Mouse (Mus musculus): ENCODE results near the gene Ifna1.
"Not testable (repeated sequence)": the region's sequence is repeated elsewhere in the genome, so short reads cannot be mapped to it uniquely, and the experiment has no call there.

Ifna1 gene

DNA sequence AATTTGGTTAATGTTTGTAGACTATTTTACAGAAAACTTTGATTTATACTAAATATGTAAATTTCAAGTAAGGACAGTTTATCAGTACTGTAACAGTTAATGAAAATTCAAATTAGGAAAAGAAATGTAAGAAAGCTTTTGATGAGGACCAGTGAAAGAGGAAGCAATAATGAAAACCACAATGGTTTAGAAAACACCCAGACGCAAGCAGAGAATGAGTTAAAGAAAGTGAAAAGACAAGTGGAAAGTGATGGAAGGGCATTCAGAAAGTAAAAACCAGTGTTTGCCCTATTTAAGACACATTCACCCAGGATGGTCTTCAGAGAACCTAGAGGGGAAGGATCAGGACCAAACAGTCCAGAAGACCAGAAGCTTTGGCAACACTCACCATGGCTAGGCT is at the start of gene Ifna1:
Gene Ifna1 (plus strand): TSS at position 390 of the 400 bp plus-strand sequence.
- DNase-seq = no peak

GRCm38 (mm10) chr4:88802954-88803353 is 46.9 kb upstream of the Ifna1 start, which contains the start of gene Gm13287:
Gene Gm13287 (plus strand): TSS chr4:88803254.
- DNase-seq = not testable (repeated sequence)

- not testable (repeated sequence) for DNase-seq
These were observed 44.7 kb upstream of the Ifna1 start, which contains the start of gene Gm13288 for GRCm38 (mm10) chr4:88805231-88805630. Gene Gm13288 (plus strand): TSS chr4:88805531.

DNA sequence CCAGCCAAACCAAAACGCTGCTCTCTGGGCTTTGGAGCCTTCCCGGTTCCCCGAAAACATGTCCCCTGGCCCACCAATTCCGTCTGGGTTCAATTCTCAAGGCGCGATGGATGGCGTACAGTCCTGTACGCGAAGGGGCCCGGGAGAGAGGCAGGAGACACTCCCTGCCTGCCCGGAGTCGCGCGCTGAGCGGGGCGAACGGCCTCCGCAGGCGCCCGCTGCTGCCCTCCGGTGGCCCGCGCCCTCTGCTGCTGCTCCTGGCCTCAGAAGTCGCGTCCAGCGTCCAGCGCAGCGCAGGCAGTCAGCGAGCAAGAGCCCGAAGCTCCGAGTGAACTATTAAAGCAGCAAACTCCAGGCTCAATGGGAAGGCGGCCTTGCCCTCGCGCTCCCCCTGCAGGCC is 44.1 kb upstream of the Ifna1 start:
- DNase-seq = peak; percentile 24

GRCm38 (mm10) chr4:88815928-88816327 is 34.0 kb upstream of the Ifna1 start, which contains the start of gene Ifna7:
Gene Ifna7 (plus strand): TSS chr4:88816228.
- DNase-seq = no peak

GRCm38 (mm10) chr4:88819659-88820058 is 30.2 kb upstream of the Ifna1 start, which contains the start of gene Ifna11:
Gene Ifna11 (plus strand): TSS chr4:88819959.
- no peak for DNase-seq

- DNase-seq = peak; percentile 10
These were observed 26.9 kb upstream of the Ifna1 start for GRCm38 (mm10) chr4:88822995-88823394.

DNA sequence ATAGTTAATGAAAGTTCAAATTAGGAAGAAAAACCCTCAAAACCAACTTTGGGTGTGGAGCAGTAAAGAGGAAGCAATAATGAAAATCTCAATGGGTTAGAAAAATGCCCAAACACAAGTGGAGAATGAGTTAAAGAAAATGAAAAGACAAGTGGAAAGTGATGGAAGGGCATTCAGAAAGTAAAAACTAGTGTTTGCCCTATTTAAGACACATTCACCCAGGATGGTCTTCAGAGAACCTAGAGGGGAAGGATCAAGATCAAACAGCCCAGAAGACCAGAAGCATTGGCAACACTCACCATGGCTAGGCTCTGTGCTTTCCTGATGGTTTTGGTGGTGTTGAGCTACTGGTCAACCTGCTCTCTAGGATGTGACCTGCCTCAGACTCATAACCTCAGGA is 22.8 kb upstream of the Ifna1 start, which contains the start of gene Ifna6:
Gene Ifna6 (plus strand): TSS at position 301 of the 400 bp plus-strand sequence.
- not testable (repeated sequence) for DNase-seq

DNA sequence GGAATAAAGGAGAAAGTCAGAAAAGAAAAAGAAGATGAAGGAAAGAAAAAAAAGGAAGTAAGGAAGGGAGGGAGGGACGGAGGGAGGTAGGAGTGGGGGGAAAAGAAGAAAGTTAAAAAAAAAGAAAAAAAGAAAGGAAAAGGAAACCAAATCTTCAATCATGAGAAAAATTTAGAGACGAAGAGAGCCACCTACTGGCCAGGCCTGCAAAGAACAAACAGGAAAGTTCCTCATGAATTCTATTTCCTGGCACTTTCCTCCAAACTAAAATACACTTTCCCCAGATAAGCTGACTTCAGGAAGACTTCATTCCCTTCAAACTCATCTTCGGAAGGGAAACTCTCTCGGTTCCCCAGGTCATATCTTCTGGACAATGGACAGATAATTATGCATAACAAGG is 19.4 kb upstream of the Ifna1 start:
- DNase-seq = peak; percentile 21

DNA sequence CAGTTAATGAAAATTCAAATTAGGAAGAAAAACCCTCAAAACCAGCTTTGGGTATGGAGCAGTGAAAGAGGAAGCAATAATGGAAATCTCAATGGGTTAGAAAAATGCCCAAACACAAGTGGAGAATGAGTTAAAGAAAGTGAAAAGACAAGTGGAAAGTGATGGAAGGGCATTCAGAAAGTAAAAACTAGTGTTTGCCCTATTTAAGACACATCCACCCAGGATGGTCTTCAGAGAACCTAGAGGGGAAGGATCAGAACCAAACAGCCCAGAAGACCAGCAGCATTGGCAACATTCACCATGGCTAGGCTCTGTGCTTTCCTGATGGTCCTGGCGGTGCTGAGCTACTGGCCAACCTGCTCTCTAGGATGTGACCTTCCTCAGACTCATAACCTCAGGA is 14.7 kb upstream of the Ifna1 start, which contains the start of gene Ifna5:
Gene Ifna5 (plus strand): TSS at position 301 of the 400 bp plus-strand sequence.
- DNase-seq = not testable (repeated sequence)

DNA sequence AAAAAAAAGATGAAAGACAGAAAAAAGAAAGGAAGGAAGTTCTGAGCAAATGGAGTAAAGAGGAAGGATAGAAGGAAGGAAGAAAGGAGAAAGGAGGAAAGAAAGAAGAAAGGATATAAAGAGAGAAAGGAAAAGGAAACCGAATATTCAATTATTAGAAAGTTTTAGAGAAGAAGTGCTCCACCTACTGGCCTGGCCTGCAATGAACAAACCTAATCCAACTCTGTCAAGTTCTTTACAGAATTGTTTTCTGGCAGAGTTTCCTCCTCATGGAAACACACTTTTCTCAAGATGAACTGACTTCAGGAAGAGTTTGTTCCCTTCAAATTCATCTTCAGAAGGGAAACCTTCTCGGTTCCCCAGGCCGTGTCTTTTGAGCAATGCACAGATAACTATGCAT is 11.1 kb upstream of the Ifna1 start:
- peak; percentile 16 for DNase-seq

GRCm38 (mm10) chr4:88840058-88840457 is 9.8 kb upstream of the Ifna1 start:
- no peak for DNase-seq

GRCm38 (mm10) chr4:88841438-88841911 is 8.4 kb upstream of the Ifna1 start, which contains the start of gene Ifna4:
Gene Ifna4 (plus strand): TSS chr4:88841861.
- DNase-seq = no peak

DNA sequence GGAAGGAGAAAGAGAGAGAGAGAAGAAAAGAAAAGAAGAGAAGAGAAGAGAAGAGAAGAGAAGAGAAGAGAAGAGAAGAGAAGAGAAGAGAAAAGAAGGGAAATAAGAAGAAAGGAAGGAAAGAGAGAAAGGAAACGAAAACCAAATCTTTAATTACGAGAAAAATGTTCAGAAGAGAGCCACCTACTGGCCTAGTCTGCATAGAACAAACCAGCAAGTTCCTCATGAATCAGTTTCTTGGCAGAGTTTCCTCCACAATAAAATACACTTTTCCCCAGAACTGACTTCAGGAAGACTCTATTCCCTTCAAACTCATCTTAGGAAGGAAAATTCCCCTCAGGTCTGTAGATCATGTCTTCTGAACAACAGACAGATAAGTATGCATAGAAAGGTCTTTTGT is 4.6 kb upstream of the Ifna1 start:
- DNase-seq = no peak

DNA sequence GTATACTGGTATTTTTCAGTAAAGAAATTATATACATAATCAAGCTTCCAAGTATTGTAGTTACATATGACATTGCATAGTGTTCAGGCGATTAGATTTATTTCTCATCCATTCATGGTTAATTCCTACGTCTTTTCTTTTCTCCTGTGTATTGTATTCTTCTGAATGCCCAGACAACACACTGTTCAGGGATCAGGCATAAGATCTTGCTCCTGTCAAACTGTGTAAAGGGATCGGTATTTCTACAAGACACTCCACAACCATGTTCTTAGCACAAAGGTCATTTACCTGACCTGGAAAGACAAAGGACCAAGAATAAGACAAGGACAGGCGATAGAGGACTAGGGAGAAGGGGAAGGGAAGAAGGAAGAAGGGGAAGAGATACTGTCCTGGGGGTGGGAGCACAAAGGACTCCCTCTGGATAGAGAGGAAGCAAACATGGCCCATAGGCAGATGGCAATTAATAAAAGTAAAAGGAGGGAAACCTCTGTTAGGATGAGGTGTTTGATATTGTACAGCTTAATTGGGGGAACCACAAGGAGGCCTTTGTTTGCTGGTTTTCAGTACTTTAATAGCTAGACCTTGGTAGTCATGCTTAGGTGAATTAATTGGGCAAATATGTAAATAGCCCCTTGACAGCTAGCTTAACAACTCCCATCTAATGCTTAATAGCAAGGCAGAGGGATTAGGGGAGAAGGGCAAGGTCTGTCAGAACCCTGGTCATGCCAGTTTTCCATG is 1.3 kb downstream of the Ifna1 start:
- DNase-seq = no peak

GRCm38 (mm10) chr4:88859214-88859613 is 9.3 kb downstream of the Ifna1 start:
- DNase-seq = no peak

- no peak for DNase-seq
These were observed 13.4 kb downstream of the Ifna1 start for GRCm38 (mm10) chr4:88863309-88863708.

DNA sequence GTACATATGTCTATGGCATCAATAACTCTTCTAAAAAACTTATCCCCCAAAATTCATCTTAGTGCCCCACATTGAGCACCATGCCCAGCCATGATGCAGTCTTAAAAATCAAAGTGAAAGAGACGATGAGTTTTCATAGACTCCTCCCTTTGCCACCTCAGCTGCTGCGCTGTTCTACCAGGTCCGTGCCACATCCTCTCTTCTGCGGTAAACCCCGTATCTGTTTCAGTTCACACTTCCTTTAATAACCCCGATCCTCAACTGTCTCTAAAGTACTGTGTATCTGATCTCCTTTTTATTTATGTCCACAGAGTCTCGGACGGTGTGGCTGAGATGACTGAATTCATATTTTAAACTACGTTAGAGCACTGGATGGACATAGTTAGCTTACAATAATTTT is 14.7 kb downstream of the Ifna1 start:
- DNase-seq = no peak

DNA sequence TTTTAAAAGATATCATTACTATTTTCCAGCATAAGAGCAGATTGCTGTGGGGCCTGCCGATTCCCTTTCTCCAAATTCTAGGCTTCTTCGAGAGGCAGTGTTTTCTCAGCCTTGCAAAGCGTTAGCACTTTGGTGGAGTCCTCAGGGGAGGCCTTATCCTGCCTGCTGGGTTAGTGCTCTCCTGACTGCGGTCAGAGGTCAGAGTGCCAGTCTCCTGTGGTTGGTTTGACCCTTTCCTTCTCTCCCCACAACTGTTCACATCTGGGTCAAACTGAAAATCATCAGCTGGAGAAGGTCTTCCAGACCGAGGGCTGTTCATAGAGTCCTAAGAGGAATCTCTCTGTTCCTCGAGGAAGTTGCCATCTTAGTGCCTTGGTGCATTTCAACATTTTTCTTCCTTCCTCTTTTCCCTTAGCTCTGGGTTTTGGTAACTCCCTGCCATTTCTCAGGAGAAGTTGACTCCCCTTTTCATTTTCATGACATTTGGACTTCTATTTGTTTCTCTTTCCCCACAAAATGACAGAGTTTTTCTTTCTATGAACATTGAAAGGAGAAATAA is 15.2 kb downstream of the Ifna1 start:
- DNase-seq = no peak

DNA sequence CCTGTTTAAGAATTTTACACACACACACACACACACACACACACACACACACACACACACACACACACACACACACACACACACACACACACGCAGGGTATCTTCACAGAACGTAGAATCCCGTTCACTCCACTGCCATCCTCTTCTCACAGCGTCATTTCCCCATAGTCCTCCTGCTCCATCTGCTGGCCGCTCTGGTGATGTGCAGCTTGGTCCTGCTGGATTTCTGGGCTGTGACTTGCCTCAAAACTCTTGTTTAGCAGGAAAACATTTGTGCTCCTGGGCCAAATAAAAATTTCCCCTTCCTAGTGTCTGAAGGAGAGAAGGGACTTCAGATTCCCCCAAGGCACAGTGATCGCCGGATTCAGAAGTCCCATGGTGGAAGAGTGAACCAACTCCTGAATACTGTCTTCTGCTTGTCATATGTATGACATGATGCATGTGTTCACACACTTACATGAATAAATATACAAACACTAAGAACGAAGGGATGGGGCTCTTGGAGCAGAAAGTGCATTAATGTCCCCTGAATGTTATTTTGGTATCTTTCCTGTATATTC is 17.6 kb downstream of the Ifna1 start:
- peak; percentile 81 for DNase-seq

DNA sequence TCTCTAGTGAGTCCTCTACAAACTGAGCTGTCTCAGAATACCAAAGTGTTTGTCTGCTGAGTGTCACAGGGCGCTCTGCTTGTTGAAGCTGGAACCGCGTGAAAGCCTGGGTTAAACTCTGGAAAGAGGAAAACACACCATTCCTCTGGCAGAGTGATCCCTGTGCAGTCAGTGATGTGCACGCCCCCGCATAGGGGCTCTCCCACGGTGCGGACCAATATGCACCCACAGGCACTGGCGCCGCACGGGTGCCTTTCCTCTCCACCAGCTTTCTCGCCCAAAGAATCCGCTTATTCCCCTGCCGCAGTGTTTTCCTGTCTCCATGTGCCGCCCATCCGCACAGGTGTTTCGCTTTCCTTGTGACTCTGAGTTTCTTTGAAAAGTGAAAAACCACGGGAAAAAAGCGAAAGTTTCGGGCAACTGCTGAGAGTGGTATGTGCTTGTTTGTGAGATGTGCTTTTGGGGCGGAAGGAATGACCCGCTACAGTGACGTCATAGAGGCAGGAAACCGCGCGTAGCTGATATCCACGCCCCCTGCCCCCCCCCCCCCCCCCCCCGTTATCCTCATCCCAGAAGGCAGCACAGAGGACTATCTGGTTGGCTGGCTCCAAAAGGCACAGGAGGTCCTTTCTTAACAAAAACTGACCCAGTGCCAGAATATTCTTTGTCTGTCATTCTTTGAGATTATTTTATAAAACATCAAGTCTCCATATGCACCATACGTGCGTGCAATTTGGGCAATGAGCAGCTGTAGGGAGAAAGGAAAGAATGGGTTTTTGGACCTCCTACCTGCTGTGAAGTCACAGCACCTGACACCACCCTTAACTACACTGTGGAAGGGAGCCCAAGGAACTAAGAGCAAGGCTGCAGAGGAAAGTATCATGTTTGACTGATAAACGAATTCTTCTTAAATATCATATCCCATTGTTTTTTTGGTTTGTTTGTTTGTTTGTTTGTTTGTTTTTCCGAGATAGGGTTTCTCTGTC is 18.3 kb downstream of the Ifna1 start:
- peak; percentile 22 for DNase-seq

DNA sequence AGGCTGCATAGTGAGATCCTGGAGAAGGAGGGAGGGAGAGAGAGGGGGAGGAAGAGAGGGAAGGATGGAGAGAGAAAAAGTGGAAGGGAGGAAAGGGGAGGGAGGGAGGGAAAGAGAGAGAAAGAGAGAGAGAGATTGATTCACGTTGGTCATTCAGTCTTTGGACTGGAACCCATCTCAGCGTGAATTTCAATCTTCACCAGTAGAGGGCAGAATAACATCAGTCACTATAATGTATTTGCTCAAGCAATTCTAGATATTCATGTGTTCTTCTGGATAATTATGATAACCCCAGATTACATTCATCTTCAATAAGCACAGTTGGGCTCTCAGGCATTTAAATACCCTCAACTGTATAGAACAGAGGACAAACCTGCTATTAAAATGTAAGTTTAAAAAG is 22.8 kb downstream of the Ifna1 start:
- DNase-seq = no peak

All from kidney, adult 18-20 months (tissue).